Mouse (Mus musculus) embryonic fibroblast, embryonic 13.5 days (primary cell): ENCODE measurements around the gene Gfral.

Experiments
- CTCF ChIP-seq: IDR thresholded peaks from 2 replicates; pipeline ENCODE4 v1.5.1; 2011; ENCODE audit warnings: mild to moderate bottlenecking, control low read depth, low read length, moderate library complexity, borderline replicate concordance; ENCODE audit not compliant: insufficient read depth
- POLR2A ChIP-seq: IDR thresholded peaks from 2 replicates; pipeline ENCODE4 v1.6.1; 2011; ENCODE audit warnings: low read depth, mild to moderate bottlenecking, control low read depth, low read length, moderate library complexity

DNA sequence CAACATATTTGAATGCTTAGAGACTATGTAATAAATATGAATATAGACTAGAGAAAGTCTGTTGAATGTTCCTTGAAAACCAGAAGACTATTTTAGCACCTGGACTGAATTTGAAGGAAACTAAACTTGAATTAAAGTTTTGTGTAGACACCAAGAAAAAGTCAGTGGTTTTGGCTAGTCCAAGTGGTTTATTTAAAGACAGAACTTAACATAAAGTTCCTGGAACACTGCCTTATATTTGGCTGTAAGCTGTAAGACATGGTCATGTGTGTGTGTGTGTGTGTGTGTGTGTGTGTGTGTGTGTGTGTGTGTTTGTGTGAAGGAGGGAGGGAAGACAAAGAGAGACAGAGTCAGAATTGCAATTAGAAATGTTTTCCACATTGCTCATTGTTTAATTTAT, 34.2 kb downstream of the Gfral start:
- TF ChIP-seq POLR2A (no peak), CTCF (no peak)
